Mouse (Mus musculus) adrenal gland, postnatal 10 days (tissue): ENCODE results near the gene Pcna. TPM values are rescaled to one million over a fixed set of nuclear protein-coding genes. Genes with fewer than 3 reads are reported as not detected.
"Not testable (repeated sequence)": the region's sequence is repeated elsewhere in the genome, so short reads cannot be mapped to it uniquely, and the experiment has no call there.

Source experiments
- DNase-seq: peaks from one replicate; pipeline ENCODE4 v3.0.0; 2021; ENCODE audit warnings: mixed read lengths
- long read RNA-seq, 2 experiments: library from polyadenylated mRNA; stranded (forward); transcript quantifications; one replicate each; pipeline ENCODE4 v2.0.0; 2021
- total RNA-seq, 2 experiments: library from RNA; stranded (reverse); gene quantifications; 2 replicates each; pipeline ENCODE4 v1.2.3; 2021

The Pcna gene
- 100 to 1,000 TPM; 105 to 109 TPM for total RNA-seq
- long read RNA-seq, experiment 1, transcript Pcna-201 (6 exons, 1,518 nt) = major isoform, 86 of 102 reads
- long read RNA-seq, experiment 1, partial matches to known transcripts = 13 of 102 reads
- long read RNA-seq, experiment 1, other reads (novel, unspliced or antisense) = 3 of 102 reads
- long read RNA-seq, experiment 2, transcript Pcna-201 (6 exons, 1,518 nt) = major isoform, 50 of 61 reads
- long read RNA-seq, experiment 2, partial matches to known transcripts = 10 of 61 reads
- long read RNA-seq, experiment 2, other reads (novel, unspliced or antisense) = 1 of 61 reads

DNA sequence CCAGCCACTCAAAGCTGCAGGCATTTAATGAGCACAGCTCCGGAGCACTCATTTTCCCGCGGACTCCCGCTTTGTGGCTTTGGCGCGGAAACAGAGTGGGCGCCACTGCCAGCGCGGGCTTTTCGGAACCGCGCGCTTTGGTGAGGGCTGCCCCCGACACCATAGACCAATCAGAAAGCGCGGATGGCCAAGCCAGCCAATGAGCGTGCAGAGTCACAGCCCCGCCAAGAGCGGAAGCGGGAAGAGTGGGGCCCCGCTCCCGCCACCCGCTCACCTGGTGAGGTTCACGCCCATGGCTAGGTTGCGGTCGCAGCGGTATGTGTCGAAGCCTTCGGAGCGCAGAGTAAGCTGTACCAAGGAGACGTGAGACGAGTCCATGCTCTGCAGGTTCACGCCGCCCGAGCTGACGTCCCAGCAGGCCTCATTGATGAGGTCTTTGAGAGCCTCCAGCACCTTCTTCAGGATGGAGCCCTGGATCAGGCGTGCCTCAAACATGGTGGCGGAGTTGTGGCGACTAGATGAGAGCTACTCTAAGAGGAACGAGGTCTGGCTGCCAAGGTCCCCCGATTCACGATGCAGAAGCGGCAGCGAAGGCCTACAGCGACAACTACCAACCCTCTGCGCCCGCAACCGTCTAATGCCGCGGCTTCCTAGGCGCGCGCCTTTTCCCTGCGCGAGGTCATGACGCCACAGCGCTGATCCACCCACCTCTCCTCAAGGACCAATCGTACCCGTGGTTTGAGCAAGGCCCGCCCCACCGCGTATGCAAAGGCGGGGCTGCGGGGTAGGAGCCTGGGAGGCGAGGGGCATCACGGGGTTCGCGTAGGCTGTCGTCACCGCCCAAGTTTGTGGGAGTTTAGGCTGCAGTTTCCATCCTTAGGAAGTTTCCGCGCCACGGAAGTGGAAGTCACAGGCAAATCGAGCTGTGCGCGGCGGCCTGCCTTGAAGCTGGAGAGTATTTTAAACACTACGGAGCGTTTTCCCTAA, at the start of gene Pcna:
Pcna (minus strand) TSS at position 773 of the 987 bp plus-strand sequence.
- peak; percentile 97 for DNase-seq

DNA sequence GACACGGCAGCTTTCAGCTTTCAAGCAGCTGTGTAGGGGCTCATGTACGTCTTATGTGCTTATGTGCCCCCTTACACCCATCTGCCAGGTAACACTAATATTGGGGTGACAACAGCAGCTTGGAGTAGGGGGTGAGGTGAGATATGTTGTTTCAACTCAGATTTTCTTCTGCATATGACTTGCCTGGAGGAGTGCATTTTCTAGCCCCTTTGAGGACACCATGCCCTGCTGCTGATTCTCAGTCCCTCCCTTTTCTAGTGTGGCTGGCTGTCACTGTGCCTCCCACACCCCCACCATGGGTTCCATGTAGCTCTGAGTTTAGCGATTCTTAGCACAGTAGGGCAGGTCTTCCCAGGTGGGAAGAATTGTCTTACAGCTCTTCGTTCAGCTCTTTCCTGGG, 48.3 kb upstream of the Pcna start:
- no peak for DNase-seq

- DNase-seq = no peak
Observed at GRCm38 (mm10) chr2:132298250-132298649, 45.1 kb upstream of the Pcna start.

GRCm38 (mm10) chr2:132293694-132294450, 40.8 kb upstream of the Pcna start:
- no peak for DNase-seq

DNA sequence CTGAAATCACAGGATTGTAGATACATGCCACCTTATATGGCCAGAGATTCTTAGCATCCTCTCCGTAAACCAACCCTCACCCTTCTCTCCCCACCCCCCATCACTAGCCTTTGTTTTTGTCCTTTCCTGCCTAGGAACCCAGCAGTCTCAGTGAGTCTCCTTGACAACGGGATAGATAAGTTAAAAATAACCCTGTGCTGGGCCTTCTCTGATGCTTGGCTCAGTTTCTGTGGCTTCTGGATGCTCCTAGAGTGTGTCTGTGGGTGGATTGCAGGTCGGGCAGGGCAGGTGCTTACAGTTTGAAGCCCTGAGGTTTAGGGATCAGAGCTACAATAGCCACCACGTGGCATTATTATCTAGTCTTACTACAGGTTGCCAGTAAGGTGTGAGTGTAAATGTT, 39.0 kb upstream of the Pcna start:
- peak; percentile 17 for DNase-seq

DNA sequence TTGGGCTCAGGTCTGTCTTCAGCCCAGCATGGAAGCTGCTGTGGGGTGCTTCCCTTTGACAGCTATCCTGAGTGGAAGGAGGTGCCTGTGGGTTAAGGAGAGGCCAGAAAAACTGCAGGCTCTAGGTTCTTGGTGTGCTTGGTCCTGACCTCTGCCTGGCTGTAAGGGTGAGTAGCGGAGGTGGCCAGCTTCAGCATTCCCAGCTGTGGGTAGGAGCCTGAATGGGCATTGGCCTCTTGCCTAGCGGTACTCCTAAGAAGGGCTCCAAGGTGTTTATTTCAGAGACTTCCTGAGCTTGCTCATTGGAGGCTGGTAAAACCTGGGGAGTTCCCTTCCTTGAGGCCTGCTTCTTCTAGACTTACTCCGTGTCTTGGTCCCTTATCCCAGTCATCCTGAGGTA, 38.2 kb upstream of the Pcna start:
- no peak for DNase-seq

- DNase-seq = no peak
Observed at GRCm38 (mm10) chr2:132290808-132291207, 37.7 kb upstream of the Pcna start.

- not testable (repeated sequence) for DNase-seq
Observed at GRCm38 (mm10) chr2:132289213-132289612, 36.1 kb upstream of the Pcna start.

DNA sequence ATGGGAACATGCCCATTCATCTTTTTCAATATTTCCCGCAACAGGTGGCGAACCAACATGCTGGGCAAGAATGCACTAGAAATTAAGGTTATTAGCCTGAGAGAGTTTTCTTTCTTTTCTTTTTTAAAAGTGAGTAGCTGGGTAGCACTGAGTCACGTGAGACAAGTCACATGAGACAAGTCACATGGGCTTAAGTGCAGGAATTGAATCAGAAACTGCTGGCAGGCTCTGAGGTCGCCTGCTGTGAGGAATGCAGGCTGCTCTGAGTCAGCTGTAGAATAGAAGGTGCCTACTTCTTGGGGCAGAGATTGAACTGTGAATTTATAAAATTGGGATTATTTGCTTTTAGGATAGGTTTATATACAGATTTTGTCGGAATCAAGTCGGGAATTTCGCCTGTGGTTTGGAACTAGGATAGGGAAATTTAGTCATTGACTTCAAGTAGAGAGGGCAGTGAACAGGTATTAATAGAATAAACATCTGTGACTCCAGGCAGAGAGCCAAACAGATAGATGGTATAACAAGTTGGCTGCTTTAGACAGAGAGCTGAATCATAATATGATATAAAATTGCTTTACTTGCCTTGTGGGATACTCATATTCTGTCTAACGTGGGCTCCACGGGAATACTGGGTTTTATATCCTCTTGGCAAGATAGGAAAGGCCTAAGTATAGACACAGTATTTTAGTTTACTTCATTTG, 33.4 kb upstream of the Pcna start:
- no peak for DNase-seq

DNA sequence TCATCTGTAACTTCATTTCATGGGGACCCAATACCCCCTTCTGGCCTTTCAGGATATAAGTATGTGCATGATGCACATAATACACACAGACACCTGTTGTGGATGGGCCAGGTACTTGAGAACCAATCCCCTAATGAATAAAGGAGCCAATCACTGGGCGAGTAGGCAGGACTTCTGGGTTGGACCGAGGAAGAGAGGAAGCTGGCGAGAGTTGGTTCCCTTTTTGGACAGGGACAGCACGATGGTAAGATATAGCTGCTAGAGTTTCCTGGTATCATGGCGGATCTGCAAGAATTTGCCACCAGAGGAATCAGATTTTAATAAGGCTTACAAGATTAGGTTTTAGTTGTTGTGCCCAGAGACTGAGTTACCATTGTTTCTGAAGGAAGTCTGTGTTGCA, 32.6 kb upstream of the Pcna start:
- DNase-seq = not testable (repeated sequence)

- DNase-seq = peak; percentile 45
Observed at GRCm38 (mm10) chr2:132284492-132285139, 31.5 kb upstream of the Pcna start.

GRCm38 (mm10) chr2:132283236-132284070, 30.3 kb upstream of the Pcna start:
- DNase-seq = no peak

DNA sequence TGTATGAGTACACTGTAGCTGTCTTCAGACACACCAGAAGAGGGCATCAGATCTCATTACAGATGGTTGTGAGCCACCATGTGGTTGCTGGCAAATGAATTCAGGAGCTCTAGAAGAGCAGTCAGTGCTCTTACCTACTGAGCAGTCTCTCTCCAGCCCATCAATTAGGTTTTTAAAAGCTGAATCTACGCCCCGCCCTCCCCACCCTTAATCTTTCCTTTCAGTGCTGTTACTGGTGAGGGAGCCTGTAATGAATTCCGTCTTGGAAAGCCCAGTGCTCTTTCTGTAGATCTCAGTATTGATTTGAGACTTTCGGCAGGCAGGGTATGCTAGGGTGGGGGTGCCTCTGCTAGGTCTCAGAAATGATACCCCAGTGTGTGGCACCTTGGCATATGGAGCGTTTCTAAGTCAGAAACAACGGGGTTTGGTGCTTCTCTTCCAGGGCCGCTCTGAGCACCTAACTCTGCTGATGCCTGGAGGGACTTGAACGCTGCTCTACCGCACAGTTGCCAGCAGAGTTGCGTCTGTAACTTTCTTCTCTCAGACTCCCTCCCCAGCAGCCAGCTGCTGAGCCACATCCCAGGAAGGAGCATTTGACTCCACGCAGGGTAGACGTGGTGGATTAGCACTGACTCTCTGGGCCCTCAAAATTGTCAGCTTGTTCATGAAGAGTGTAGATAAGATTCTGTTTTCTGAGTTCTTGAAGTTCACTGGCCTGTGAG, 29.5 kb upstream of the Pcna start:
- DNase-seq = no peak

- no peak for DNase-seq
Observed at GRCm38 (mm10) chr2:132281560-132282452, 28.7 kb upstream of the Pcna start.

- no peak for DNase-seq
Observed at GRCm38 (mm10) chr2:132280518-132281120, 27.5 kb upstream of the Pcna start.

GRCm38 (mm10) chr2:132279978-132280377, 26.9 kb upstream of the Pcna start:
- no peak for DNase-seq

DNA sequence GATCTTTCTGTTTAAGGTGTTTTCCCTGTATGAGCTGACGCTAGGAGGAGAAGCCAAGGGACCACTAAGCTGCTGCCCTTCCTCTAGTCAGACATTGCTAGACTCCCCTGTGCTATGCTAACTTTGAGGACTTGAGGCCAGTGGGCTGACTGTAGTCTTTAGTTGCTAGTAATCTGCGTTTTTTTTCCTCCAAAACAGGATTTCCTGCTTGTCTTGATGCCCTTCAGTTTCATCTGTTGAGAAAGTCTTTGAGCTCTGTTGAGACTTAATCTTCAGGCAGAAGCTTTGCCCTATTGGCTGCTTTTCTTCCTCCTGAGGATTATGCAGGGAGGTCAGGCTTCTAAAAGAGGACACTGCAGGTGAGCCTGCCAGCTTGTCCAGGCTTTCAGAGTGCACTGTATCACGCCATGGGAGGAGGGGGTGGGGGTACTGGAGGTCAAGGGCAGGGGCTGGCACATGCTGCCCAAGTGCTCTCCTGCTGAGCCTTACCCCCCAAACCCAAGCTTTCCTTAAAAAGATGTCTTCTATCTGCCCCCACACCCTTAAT, 26.3 kb upstream of the Pcna start:
- no peak for DNase-seq
